Mouse (Mus musculus): ENCODE results near the gene Slc35b1. TPM values are rescaled to one million over a fixed set of nuclear protein-coding genes. Genes with fewer than 3 reads are reported as not detected.

Slc35b1 gene
- polyA plus RNA-seq, 1 experiment from 2014 or later = 158 TPM

GRCm38 (mm10) chr11:95369964-95370890, 14.3 kb upstream of the Slc35b1 start:
- Histone ChIP-seq H3K4me2 (ENCODE audit: low read length) (no peak overlapping the region), H3K4me3 (replicated peaks; ENCODE audit: low read depth, low read length) (no peak overlapping the region), H3K27me3 (ENCODE audit: control insufficient read depth, insufficient read depth, low read length) (no peaks in the 10 kb centered on the region), H3K36me3 (ENCODE audit: control insufficient read depth, insufficient read depth, low read length) (no peaks in the 10 kb centered on the region), H3K9me3 (ENCODE audit: control insufficient read depth, low read length) (no peaks in the 10 kb centered on the region), H3K4me1 (ENCODE audit: control insufficient read depth, insufficient read depth, low read length) (no peaks in the 10 kb centered on the region), H3K27ac (replicated peaks; ENCODE audit: low read depth, low read length) (no peak overlapping the region), H3K9ac (replicated peaks; ENCODE audit: low read length) (0 out of 2 replicates have a peak overlapping the region, but pooled peaks have one; percentile 9)
- peak; percentile 21 for DNase-seq
- no peak for ATAC-seq (ENCODE audit: low FRiP score, low TSS enrichment)
- 71% methylated on average over 15 of the region's 15 CpGs for WGBS

GRCm38 (mm10) chr11:95371182-95371581, 13.3 kb upstream of the Slc35b1 start:
- Histone ChIP-seq H3K27me3 (ENCODE audit: control insufficient read depth, insufficient read depth, low read length) (no peaks in the 10 kb centered on the region), H3K4me3 (replicated peaks; ENCODE audit: low read depth, low read length) (no peak overlapping the region), H3K4me1 (ENCODE audit: control insufficient read depth, insufficient read depth, low read length) (no peaks in the 10 kb centered on the region), H3K9me3 (ENCODE audit: control insufficient read depth, low read length) (no peaks in the 10 kb centered on the region), H3K4me2 (ENCODE audit: low read length) (no peak overlapping the region), H3K36me3 (ENCODE audit: control insufficient read depth, insufficient read depth, low read length) (no peaks in the 10 kb centered on the region), H3K9ac (replicated peaks; ENCODE audit: low read length) (no peak overlapping the region), H3K27ac (replicated peaks; ENCODE audit: low read depth, low read length) (no peak overlapping the region)
- WGBS = 96% methylated on average over 7 of the region's 7 CpGs
- DNase-seq = no peak
- no peak for ATAC-seq (ENCODE audit: low FRiP score, low TSS enrichment)

- Histone ChIP-seq H3K27me3 (ENCODE audit: control insufficient read depth, insufficient read depth, low read length) (no peaks in the 10 kb centered on the region), H3K4me2 (ENCODE audit: low read length) (no peak overlapping the region), H3K36me3 (ENCODE audit: control insufficient read depth, insufficient read depth, low read length) (peaks cover 3% of the 10 kb centered on the region; the same call in 1 of the 2 replicates), H3K4me3 (replicated peaks; ENCODE audit: low read depth, low read length) (no peak overlapping the region), H3K9me3 (ENCODE audit: control insufficient read depth, low read length) (no peaks in the 10 kb centered on the region), H3K9ac (replicated peaks; ENCODE audit: low read length) (no peak overlapping the region), H3K27ac (replicated peaks; ENCODE audit: low read depth, low read length) (no peak overlapping the region), H3K4me1 (ENCODE audit: control insufficient read depth, insufficient read depth, low read length) (no peaks in the 10 kb centered on the region)
- ATAC-seq (ENCODE audit: low FRiP score, low TSS enrichment) = no peak
- DNase-seq = no peak
- 81% methylated on average over 9 of the region's 9 CpGs for WGBS
Measured at GRCm38 (mm10) chr11:95378926-95379325, 5.6 kb upstream of the Slc35b1 start.

- H3K4me2 ChIP-seq (ENCODE audit: low read length) = no peak overlapping the region
- H3K36me3 ChIP-seq (ENCODE audit: control insufficient read depth, insufficient read depth, low read length) = peaks cover 3% of the 10 kb centered on the region; the same call in 1 of the 2 replicates
- H3K9ac ChIP-seq (replicated peaks; ENCODE audit: low read length) = no peak overlapping the region
- no peaks in the 10 kb centered on the region for H3K4me1 ChIP-seq (ENCODE audit: control insufficient read depth, insufficient read depth, low read length)
- H3K27me3 ChIP-seq (ENCODE audit: control insufficient read depth, insufficient read depth, low read length) = no peaks in the 10 kb centered on the region
- WGBS = 80% methylated on average over 5 of the region's 5 CpGs
- no peaks in the 10 kb centered on the region for H3K9me3 ChIP-seq (ENCODE audit: control insufficient read depth, low read length)
- H3K27ac ChIP-seq (replicated peaks; ENCODE audit: low read depth, low read length) = no peak overlapping the region
- DNase-seq (no peak), ATAC-seq (ENCODE audit: low FRiP score, low TSS enrichment) (no peak)
- no peak overlapping the region for H3K4me3 ChIP-seq (replicated peaks; ENCODE audit: low read depth, low read length)
Measured at GRCm38 (mm10) chr11:95379552-95379951, 4.9 kb upstream of the Slc35b1 start.

GRCm38 (mm10) chr11:95380711-95381110, 3.8 kb upstream of the Slc35b1 start:
- Histone ChIP-seq H3K9me3 (ENCODE audit: control insufficient read depth, low read length) (no peaks in the 10 kb centered on the region), H3K4me1 (ENCODE audit: control insufficient read depth, insufficient read depth, low read length) (peaks cover 4% of the 10 kb centered on the region), H3K9ac (replicated peaks; ENCODE audit: low read length) (no peak overlapping the region), H3K4me2 (ENCODE audit: low read length) (no peak overlapping the region), H3K4me3 (replicated peaks; ENCODE audit: low read depth, low read length) (no peak overlapping the region), H3K27me3 (ENCODE audit: control insufficient read depth, insufficient read depth, low read length) (no peaks in the 10 kb centered on the region), H3K27ac (replicated peaks; ENCODE audit: low read depth, low read length) (no peak overlapping the region), H3K36me3 (ENCODE audit: control insufficient read depth, insufficient read depth, low read length) (peaks cover 3% of the 10 kb centered on the region; the same call in 1 of the 2 replicates)
- 87% methylated on average over 7 of the region's 7 CpGs for WGBS
- no peak for ATAC-seq (ENCODE audit: low FRiP score, low TSS enrichment)
- DNase-seq = no peak

GRCm38 (mm10) chr11:95381146-95381545, 3.3 kb upstream of the Slc35b1 start:
- 96% methylated on average over 1 of the region's 1 CpGs for WGBS

GRCm38 (mm10) chr11:95383331-95383986, 1.0 kb upstream of the Slc35b1 start:
- no peak overlapping the region for H3K27ac ChIP-seq (replicated peaks; ENCODE audit: low read depth, low read length)
- no peaks in the 10 kb centered on the region for H3K27me3 ChIP-seq (ENCODE audit: control insufficient read depth, insufficient read depth, low read length)
- no peak overlapping the region for H3K4me2 ChIP-seq (ENCODE audit: low read length)
- peaks cover 22% of the 10 kb centered on the region for H3K36me3 ChIP-seq (ENCODE audit: control insufficient read depth, insufficient read depth, low read length)
- H3K9me3 ChIP-seq (ENCODE audit: control insufficient read depth, low read length) = no peaks in the 10 kb centered on the region
- no peak overlapping the region for H3K9ac ChIP-seq (replicated peaks; ENCODE audit: low read length)
- H3K4me1 ChIP-seq (ENCODE audit: control insufficient read depth, insufficient read depth, low read length) = peaks cover 12% of the 10 kb centered on the region
- DNase-seq (no peak), ATAC-seq (ENCODE audit: low FRiP score, low TSS enrichment) (no peak)
- no peak overlapping the region for H3K4me3 ChIP-seq (replicated peaks; ENCODE audit: low read depth, low read length)
- WGBS = 90% methylated on average over 5 of the region's 5 CpGs

More at GRCm38 (mm10) chr11:95381146-95381545, 3.3 kb upstream of the Slc35b1 start:
- H3K4me3 ChIP-seq (replicated peaks; ENCODE audit: low read depth, low read length) = no peak overlapping the region
- H3K9ac ChIP-seq (replicated peaks; ENCODE audit: low read length) = no peak overlapping the region
- no peaks in the 10 kb centered on the region for H3K27me3 ChIP-seq (ENCODE audit: control insufficient read depth, insufficient read depth, low read length)
- no peak for DNase-seq
- H3K27ac ChIP-seq (replicated peaks; ENCODE audit: low read depth, low read length) = no peak overlapping the region
- no peak for ATAC-seq (ENCODE audit: low FRiP score, low TSS enrichment)
- H3K36me3 ChIP-seq (ENCODE audit: control insufficient read depth, insufficient read depth, low read length) = peaks cover 3% of the 10 kb centered on the region; the same call in 1 of the 2 replicates
- peaks cover 8% of the 10 kb centered on the region for H3K4me1 ChIP-seq (ENCODE audit: control insufficient read depth, insufficient read depth, low read length)
- H3K9me3 ChIP-seq (ENCODE audit: control insufficient read depth, low read length) = no peaks in the 10 kb centered on the region
- no peak overlapping the region for H3K4me2 ChIP-seq (ENCODE audit: low read length)

GRCm38 (mm10) chr11:95384004-95384318, 531 bp upstream of the Slc35b1 start:
- Histone ChIP-seq H3K27ac (replicated peaks; ENCODE audit: low read depth, low read length) (no peak overlapping the region), H3K9ac (replicated peaks; ENCODE audit: low read length) (no peak overlapping the region), H3K4me2 (ENCODE audit: low read length) (peak overlapping the region; percentile 33; the same call in 1 of the 2 replicates), H3K27me3 (ENCODE audit: control insufficient read depth, insufficient read depth, low read length) (no peaks in the 10 kb centered on the region), H3K4me3 (replicated peaks; ENCODE audit: low read depth, low read length) (peak overlapping the region; percentile 91; the same call in 1 of the 2 replicates), H3K36me3 (ENCODE audit: control insufficient read depth, insufficient read depth, low read length) (peaks cover 27% of the 10 kb centered on the region), H3K9me3 (ENCODE audit: control insufficient read depth, low read length) (no peaks in the 10 kb centered on the region), H3K4me1 (ENCODE audit: control insufficient read depth, insufficient read depth, low read length) (peaks cover 12% of the 10 kb centered on the region)
- no peak for DNase-seq
- ATAC-seq (ENCODE audit: low FRiP score, low TSS enrichment) = no peak
- 43% methylated on average over 9 of the region's 9 CpGs for WGBS

Measured in midbrain, embryonic 14.5 days (tissue).